Mouse (Mus musculus): ENCODE results near the gene Trio.

DNA sequence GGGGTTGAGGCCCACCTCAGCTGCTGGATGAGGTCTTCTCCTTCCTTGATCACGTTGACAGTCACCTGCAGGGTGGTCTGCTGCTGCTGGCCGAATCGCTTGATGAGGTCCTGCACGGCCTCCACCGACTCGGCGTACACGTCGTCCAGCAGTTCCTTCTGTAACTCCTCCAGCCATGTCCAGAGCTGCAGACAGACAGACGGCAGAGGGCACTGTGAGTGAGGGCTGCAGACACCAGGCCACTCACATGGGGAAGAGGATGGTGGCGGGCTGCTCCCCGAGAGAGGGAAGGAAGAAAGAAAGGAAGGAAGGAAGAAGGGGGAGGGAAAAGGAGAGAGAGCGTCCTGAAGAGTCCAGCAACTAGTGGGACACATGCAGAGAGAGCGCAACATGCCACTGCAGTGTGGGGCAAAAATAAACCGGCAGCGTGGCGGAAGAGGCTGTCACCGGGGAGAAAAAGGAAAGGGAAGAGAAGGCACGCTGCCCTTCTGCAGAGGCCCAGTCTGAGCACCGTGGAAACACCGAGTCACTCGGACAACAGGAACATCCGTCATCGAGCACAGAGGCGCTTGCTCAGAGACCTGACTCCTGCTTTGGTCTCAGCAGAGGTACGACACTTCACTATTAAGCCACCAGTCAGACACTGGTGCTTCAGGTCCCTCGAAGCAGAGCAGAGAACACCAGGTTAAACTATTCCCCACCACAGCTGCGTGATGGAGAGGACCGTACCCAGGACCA is 169.4 kb downstream of the Trio start:
- TF ChIP-seq CTCF (IDR thresholded peaks at IDR 0.05; ENCODE audit: low read depth) (peak; percentile 47), EP300 (optimal IDR thresholded peaks at IDR 0.05) (no peak)

Measured in stomach, postnatal 0 days (tissue).